Comparison of ENCODE assay signal across 1 mouse cellular context in the genomic region with DNA sequence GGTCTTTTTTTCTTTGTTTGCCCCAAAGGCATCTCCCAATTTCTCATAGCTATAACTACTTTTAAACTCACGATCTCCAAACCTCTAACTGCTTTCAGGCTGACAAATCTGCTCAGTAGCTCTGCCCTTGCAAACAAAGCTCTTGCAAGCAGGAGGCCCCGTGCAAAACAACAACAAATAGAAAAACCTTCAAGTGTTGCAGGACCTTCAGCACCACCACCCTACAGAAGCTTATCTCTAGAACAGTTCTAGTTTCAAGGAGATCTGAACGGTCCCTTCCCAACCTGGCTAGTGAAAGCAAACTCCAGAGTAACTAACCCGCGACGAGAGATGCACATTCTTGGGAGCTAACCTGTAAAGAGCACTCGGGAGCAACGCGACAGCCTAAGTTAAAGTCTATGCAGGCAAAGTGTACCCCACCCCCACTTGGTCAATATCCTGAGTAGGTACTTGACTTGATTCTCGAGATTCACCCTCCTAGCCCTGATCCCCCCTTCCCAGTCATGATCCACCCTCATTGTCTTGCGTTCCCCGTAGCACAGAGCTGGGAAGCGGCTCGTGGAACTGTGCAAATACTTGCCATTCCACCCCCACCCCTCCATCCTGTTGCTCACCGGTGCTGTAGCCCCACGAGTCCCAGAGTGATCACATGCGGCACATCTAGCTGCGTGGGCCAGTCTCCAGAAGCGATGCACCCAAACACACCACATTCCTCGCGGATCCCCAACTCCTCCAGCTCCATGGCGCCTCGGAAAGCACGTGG.
TF ChIP-seq lines count a peak whose summit lies in the region.

No protein-coding gene starts in this region.

TF ChIP-seq in C2C12, 6 proteins besides CTCF, POLR2A, EP300 and RAD21:
- TF ChIP-seq USF1 (IDR thresholded peaks at IDR 0.05; ENCODE audit: low read depth), result peak; percentile 11
- TF ChIP-seq CEBPB (IDR thresholded peaks at IDR 0.05; ENCODE audit: low read depth), result no peak
- TF ChIP-seq MYOG (IDR thresholded peaks at IDR 0.05; ENCODE audit: control insufficient read depth, extremely low read depth, insufficient read length), result no peak
